Mouse (Mus musculus) midbrain, embryonic 11.5 days (tissue): ENCODE results near the gene Gm17359. TPM values are rescaled to one million over a fixed set of nuclear protein-coding genes. Genes with fewer than 3 reads are reported as not detected.

Experiments
- ATAC-seq: fragments of 200-750 bp; cut with Nextera tagmentation; 2 replicates; pipeline ENCODE4 v1.8.0; 2017; ENCODE audit warnings: moderate TSS enrichment, moderate library complexity; ENCODE audit not compliant: low FRiP score
- DNase-seq: peaks from one replicate; pipeline ENCODE4 v3.0.0; 2015; ENCODE audit warnings: low spot score; ENCODE audit errors: missing footprints
- H3K27ac ChIP-seq: fragments of 300-500 bp; sonication (generic); 2 replicates; pipeline ENCODE4 v1.5.1; 2014; ENCODE audit warnings: low read depth, low read length
- H3K27me3 ChIP-seq: fragments of 300-500 bp; sonication (generic); 2 replicates; pipeline ENCODE4 v1.6.1; 2014; ENCODE audit warnings: mild to moderate bottlenecking, low read length, moderate library complexity, mixed read lengths; ENCODE audit not compliant: control insufficient read depth, insufficient read depth
- H3K36me3 ChIP-seq: fragments of 300-500 bp; sonication (generic); 2 replicates; pipeline ENCODE4 v1.6.1; 2014; ENCODE audit warnings: mild to moderate bottlenecking, low read length, moderate library complexity, mixed read lengths; ENCODE audit not compliant: control insufficient read depth, insufficient read depth
- H3K4me1 ChIP-seq: fragments of 300-500 bp; sonication (generic); 2 replicates; pipeline ENCODE4 v1.6.1; 2014; ENCODE audit warnings: low read length; ENCODE audit not compliant: control insufficient read depth, insufficient read depth
- H3K4me2 ChIP-seq: fragments of 300-500 bp; sonication (generic); 2 replicates; pipeline ENCODE4 v1.6.1; 2014; ENCODE audit warnings: mild to moderate bottlenecking, moderate library complexity
- H3K4me3 ChIP-seq: fragments of 300-500 bp; sonication (generic); 2 replicates; pipeline ENCODE4 v1.5.1; 2014; ENCODE audit warnings: low read depth, low read length
- H3K9ac ChIP-seq: fragments of 300-500 bp; sonication (generic); 2 replicates; pipeline ENCODE4 v1.6.1; 2014; ENCODE audit warnings: low read length
- H3K9me3 ChIP-seq: fragments of 300-500 bp; sonication (generic); 2 replicates; pipeline ENCODE4 v1.6.1; 2016; ENCODE audit warnings: low read length; ENCODE audit not compliant: control insufficient read depth
- WGBS: fragments of 180-500 bp; shearing (Covaris S2); extraction: QIAGEN DNeasy Blood & Tissue Kit; methylation state at CpG from one replicate; pipeline ENCODE4 v1.1.7; 2014; 5-methylcytosine and 5-hydroxymethylcytosine counted together
- polyA plus RNA-seq: library from polyadenylated mRNA; unstranded; fragments of >200 nt; fragmentation: Nextera tagmentation; extraction: Ambion mirVana; gene quantifications from 2 replicates; pipeline ENCODE4 v1.2.1, GENCODE M21; 2014

The Gm17359 gene
- polyA plus RNA-seq, 1 experiment from 2014 or later = 0.33 TPM

- Histone ChIP-seq H3K9ac (no peak overlapping the region), H3K27ac (no peak overlapping the region), H3K27me3 (no peaks in the 10 kb centered on the region), H3K9me3 (no peaks in the 10 kb centered on the region), H3K4me2 (no peak overlapping the region), H3K4me3 (no peak overlapping the region), H3K4me1 (peaks cover 3% of the 10 kb centered on the region; the same call in 1 of the 2 replicates), H3K36me3 (no peaks in the 10 kb centered on the region)
- 88% methylated on average over 8 of the region's 8 CpGs for WGBS
- DNase-seq (no peak), ATAC-seq (no peak)
Observed at GRCm38 (mm10) chr3:79333643-79334200, 2.7 kb upstream of the Gm17359 start.

GRCm38 (mm10) chr3:79340737-79341136 is 4.3 kb downstream of the Gm17359 start:
- Histone ChIP-seq H3K9me3 (no peaks in the 10 kb centered on the region), H3K27me3 (no peaks in the 10 kb centered on the region), H3K36me3 (no peaks in the 10 kb centered on the region), H3K4me3 (no peak overlapping the region), H3K9ac (no peak overlapping the region), H3K4me1 (no peaks in the 10 kb centered on the region), H3K27ac (no peak overlapping the region), H3K4me2 (no peak overlapping the region)
- DNase-seq = no peak
- no peak for ATAC-seq
- WGBS = 61% methylated on average over 3 of the region's 3 CpGs

GRCm38 (mm10) chr3:79342961-79343735 is 6.7 kb downstream of the Gm17359 start:
- ATAC-seq (no peak), DNase-seq (no peak)
- H3K4me2 ChIP-seq = no peak overlapping the region
- H3K4me3 ChIP-seq = no peak overlapping the region
- H3K27ac ChIP-seq = no peak overlapping the region
- H3K9me3 ChIP-seq = no peaks in the 10 kb centered on the region
- 87% methylated on average over 17 of the region's 17 CpGs for WGBS
- no peaks in the 10 kb centered on the region for H3K36me3 ChIP-seq
- H3K4me1 ChIP-seq = no peaks in the 10 kb centered on the region
- no peak overlapping the region for H3K9ac ChIP-seq
- no peaks in the 10 kb centered on the region for H3K27me3 ChIP-seq

- no peak overlapping the region for H3K27ac ChIP-seq
- DNase-seq (no peak), ATAC-seq (no peak)
- H3K9ac ChIP-seq = no peak overlapping the region
- H3K4me1 ChIP-seq = no peaks in the 10 kb centered on the region
- 80% methylated on average over 1 of the region's 1 CpGs for WGBS
- no peak overlapping the region for H3K4me3 ChIP-seq
- H3K9me3 ChIP-seq = no peaks in the 10 kb centered on the region
- H3K36me3 ChIP-seq = no peaks in the 10 kb centered on the region
- H3K27me3 ChIP-seq = no peaks in the 10 kb centered on the region
- no peak overlapping the region for H3K4me2 ChIP-seq
Observed at GRCm38 (mm10) chr3:79349311-79349710, 12.8 kb downstream of the Gm17359 start.

GRCm38 (mm10) chr3:79358721-79359120 is 22.3 kb downstream of the Gm17359 start:
- no peaks in the 10 kb centered on the region for H3K4me1 ChIP-seq
- peak; percentile 85 for DNase-seq
- 45% methylated on average over 4 of the region's 4 CpGs for WGBS

GRCm38 (mm10) chr3:79360317-79361101 is 24.0 kb downstream of the Gm17359 start:
- no peak overlapping the region for H3K4me2 ChIP-seq
- DNase-seq (peak; percentile 81), ATAC-seq (no peak)
- no peaks in the 10 kb centered on the region for H3K36me3 ChIP-seq
- no peak overlapping the region for H3K27ac ChIP-seq
- H3K27me3 ChIP-seq = no peaks in the 10 kb centered on the region
- no peak overlapping the region for H3K4me3 ChIP-seq
- H3K4me1 ChIP-seq = no peaks in the 10 kb centered on the region
- no peak overlapping the region for H3K9ac ChIP-seq
- WGBS = 80% methylated on average over 15 of the region's 15 CpGs
- H3K9me3 ChIP-seq = no peaks in the 10 kb centered on the region

More at GRCm38 (mm10) chr3:79358721-79359120, 22.3 kb downstream of the Gm17359 start:
- H3K4me2 ChIP-seq = no peak overlapping the region
- H3K36me3 ChIP-seq = no peaks in the 10 kb centered on the region
- no peak overlapping the region for H3K27ac ChIP-seq
- H3K9me3 ChIP-seq = no peaks in the 10 kb centered on the region
- no peak overlapping the region for H3K9ac ChIP-seq
- no peak overlapping the region for H3K4me3 ChIP-seq
- no peaks in the 10 kb centered on the region for H3K27me3 ChIP-seq
- peak; percentile 69; the same call in 1 of the 2 replicates for ATAC-seq

GRCm38 (mm10) chr3:79366098-79366497 is 29.6 kb downstream of the Gm17359 start:
- no peak for ATAC-seq
- Histone ChIP-seq H3K4me3 (no peak overlapping the region), H3K4me1 (no peaks in the 10 kb centered on the region), H3K9ac (no peak overlapping the region), H3K4me2 (no peak overlapping the region), H3K27ac (no peak overlapping the region), H3K36me3 (no peaks in the 10 kb centered on the region), H3K27me3 (no peaks in the 10 kb centered on the region), H3K9me3 (no peaks in the 10 kb centered on the region)
- 66% methylated on average over 8 of the region's 8 CpGs for WGBS
- DNase-seq = peak; percentile 78

- Histone ChIP-seq H3K4me2 (no peak overlapping the region), H3K4me3 (no peak overlapping the region), H3K27me3 (no peaks in the 10 kb centered on the region), H3K9ac (no peak overlapping the region), H3K27ac (no peak overlapping the region), H3K9me3 (no peaks in the 10 kb centered on the region), H3K4me1 (no peaks in the 10 kb centered on the region), H3K36me3 (no peaks in the 10 kb centered on the region)
- DNase-seq = peak; percentile 47
- no peak for ATAC-seq
- 43% methylated on average over 6 of the region's 6 CpGs for WGBS
Observed at GRCm38 (mm10) chr3:79368306-79368705, 31.8 kb downstream of the Gm17359 start.
